Mouse (Mus musculus) left cerebral cortex, adult 11 months (tissue): ENCODE data around the gene H2-K1.
"Not testable (repeated sequence)": the region's sequence is repeated elsewhere in the genome, so short reads cannot be mapped to it uniquely, and the experiment has no call there.

Experiments
- DNase-seq: peaks from one replicate; pipeline ENCODE4 v3.0.0; 2022; ENCODE audit warnings: low spot score

Gene H2-K1

GRCm38 (mm10) chr17:34026917-34027655 lies 26.9 kb upstream of the H2-K1 start:
- DNase-seq: peak; percentile 22

- no peak for DNase-seq
Measured at GRCm38 (mm10) chr17:34026221-34026620, 26.1 kb upstream of the H2-K1 start.

DNA sequence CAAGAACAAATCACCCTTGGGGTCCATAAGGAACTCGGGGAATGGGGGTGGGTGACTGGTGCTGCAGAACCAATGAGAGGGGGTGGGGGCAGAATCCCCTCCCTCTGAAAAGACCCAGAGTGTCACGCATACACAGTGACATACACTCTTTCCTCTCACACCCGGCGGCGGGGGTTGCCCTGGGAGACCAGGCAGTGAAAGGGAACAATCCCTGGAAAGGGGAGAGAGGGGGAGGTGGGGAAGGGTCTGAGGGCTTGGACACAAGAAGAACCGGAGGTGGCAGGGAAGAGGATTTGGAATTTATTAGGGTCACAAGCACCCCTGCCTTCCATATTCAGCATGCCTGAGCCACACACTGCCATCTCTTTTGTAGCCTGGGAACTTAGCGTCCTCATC lies 25.6 kb upstream of the H2-K1 start:
- no peak for DNase-seq

GRCm38 (mm10) chr17:34024861-34025755 lies 25.0 kb upstream of the H2-K1 start:
- DNase-seq: no peak

DNA sequence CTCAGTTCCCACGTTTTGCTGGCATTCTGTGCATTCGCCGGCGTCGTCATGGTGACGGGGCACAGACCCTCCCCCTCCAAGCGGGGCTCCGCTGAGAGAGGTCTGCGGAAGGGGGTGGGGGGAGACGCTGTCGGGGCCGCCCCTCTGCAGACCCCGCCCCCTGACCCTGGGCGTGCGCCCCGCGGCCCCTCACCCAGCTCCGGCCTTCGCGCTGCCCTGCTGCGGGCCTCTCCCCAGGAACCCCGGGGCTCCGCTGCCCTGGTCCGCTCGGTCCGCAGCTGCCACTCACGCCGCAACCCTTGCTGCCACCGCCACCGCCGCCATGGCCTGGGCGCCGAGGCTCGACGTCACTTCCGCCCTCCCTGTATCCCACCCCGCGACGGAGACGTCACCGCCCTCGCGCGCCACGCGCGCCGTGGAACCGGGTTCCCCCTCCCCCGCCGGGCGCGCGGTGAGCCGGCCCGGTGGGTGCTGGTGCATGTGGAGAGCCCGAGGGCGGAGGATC lies 24.2 kb upstream of the H2-K1 start, which contains the start of gene Ring1:
Gene Ring1 (minus strand): TSS at position 364 of the 505 bp plus-strand sequence.
- peak; percentile 81 for DNase-seq

- no peak for DNase-seq
Measured at GRCm38 (mm10) chr17:34023678-34024077, 23.5 kb upstream of the H2-K1 start.

- DNase-seq: no peak
Measured at GRCm38 (mm10) chr17:34022987-34023386, 22.8 kb upstream of the H2-K1 start.

DNA sequence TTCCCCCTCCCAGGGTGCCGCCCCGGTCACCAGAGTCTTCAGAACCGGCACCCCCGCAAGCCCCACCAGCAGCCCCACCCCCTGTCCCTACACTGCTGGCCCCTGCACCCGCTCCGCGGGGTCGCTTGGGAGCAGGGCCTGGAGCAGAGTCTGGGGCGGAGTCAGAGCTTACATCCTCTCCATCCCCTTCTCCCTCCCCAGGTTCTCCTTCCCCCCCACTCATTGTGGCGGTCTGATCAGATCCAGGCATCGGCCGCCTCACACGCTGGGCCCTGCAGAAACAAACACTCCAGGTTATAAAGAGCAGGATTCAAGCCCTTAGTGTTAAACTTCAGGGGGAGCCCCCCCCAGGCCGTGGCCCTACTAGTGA lies 22.3 kb upstream of the H2-K1 start:
- DNase-seq: no peak

GRCm38 (mm10) chr17:34021539-34022413 lies 21.6 kb upstream of the H2-K1 start:
- no peak for DNase-seq

DNA sequence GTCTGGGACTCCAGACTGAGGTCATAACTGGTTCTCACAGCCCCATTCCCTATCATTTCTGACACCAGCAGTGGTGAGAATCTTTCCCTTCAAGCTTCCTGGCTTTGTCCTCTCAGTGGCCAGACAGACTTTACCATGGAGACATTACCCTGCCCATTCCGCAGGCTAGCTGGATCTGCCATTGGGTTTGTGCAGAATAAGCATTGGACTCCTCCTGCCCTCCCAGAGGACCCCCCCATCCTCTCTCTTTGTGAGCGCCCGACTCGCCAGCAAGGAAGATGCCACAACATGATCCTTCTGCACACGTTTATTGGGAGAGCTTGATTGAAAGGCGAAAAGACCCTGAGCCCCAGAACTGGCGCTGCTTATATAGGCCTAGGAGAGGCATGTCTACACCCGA lies 13.3 kb upstream of the H2-K1 start:
- no peak for DNase-seq

GRCm38 (mm10) chr17:34010156-34010555 lies 10.0 kb upstream of the H2-K1 start:
- DNase-seq: no peak

DNA sequence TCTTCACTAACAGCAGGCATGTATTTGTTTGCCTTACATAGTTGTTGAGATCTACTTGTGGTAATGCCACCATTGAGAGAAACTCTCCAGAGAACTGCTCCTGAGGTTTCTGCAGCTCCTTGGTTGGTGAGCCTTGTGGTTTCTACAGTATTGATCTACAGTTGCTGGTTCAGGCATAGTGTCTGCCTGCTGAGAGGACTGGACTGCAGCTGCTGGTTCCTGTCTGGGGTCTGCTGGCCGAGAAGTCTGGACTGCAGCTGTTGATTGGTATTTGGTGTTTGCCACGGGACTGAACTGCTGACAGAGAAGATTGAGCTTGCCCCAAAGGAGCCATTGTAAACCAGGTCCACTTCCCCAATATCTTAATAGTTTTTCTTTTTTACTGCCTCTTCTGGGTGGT lies 6.4 kb upstream of the H2-K1 start:
- no peak for DNase-seq

DNA sequence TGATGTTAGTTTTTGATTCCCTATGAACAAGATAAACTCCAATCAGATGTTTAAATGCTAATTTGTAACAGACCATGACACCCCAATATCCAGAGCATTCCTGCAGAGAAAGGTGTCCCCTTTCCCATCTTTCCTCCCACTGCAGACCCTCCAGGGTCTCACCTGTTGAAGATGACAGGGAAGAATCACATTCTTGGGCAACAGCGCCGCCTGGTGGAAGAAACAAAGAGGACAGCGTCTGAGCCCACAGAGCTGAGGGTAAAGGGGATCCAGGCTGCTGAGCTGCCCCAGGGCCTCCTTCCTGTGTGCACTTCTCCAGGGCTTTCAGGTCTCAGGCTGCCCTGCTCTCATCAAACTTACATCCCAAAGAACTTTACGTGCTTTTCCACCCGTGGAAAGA lies 3.3 kb upstream of the H2-K1 start:
- DNase-seq: no peak

DNA sequence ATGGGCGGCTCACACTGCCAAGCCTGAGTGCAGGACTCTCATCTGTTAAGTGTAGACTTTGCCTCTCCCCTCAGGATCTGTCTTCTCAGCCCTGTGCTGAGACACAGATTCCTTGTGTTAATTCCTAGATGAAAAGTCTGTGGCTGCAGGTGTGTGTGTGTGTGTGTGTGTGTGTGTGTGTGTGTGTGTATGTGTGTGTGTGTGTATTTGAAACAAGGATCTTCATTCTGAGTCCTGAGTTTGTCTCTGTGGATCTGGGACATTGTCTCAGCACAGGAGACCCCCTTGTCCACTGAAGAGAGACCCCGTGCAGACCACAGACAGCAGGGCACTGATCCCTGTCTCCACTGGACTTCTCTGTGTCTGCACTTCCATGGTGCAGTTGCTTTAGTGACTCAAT lies 649 bp upstream of the H2-K1 start:
- DNase-seq: not testable (repeated sequence)

- DNase-seq: no peak
Measured at GRCm38 (mm10) chr17:33999341-34000149, 602 bp downstream of the H2-K1 start.

GRCm38 (mm10) chr17:33998697-33999096 lies 1.4 kb downstream of the H2-K1 start:
- DNase-seq: not testable (repeated sequence)

GRCm38 (mm10) chr17:33997025-33997424 lies 3.1 kb downstream of the H2-K1 start:
- DNase-seq: not testable (repeated sequence)

GRCm38 (mm10) chr17:33995651-33996050 lies 4.5 kb downstream of the H2-K1 start:
- DNase-seq: no peak

DNA sequence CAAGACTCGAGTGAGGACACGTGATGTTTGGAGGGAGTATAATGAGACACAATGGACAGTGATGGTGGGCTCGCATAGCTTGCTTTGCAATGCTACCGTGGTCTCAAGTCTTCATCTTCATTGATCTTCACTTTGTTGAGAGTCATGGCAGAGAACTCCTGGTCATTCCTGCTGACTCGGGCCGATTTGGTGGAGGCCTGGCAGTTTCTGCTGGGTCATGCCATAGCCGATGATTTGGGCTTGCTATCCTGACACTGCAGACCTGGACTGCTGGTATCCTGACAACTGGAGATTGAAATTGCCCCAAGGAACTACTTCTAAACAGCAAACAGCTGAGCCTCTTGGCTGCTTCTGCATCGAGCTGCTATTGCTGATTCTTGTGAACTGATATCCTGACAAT lies 5.2 kb downstream of the H2-K1 start:
- no peak for DNase-seq

DNA sequence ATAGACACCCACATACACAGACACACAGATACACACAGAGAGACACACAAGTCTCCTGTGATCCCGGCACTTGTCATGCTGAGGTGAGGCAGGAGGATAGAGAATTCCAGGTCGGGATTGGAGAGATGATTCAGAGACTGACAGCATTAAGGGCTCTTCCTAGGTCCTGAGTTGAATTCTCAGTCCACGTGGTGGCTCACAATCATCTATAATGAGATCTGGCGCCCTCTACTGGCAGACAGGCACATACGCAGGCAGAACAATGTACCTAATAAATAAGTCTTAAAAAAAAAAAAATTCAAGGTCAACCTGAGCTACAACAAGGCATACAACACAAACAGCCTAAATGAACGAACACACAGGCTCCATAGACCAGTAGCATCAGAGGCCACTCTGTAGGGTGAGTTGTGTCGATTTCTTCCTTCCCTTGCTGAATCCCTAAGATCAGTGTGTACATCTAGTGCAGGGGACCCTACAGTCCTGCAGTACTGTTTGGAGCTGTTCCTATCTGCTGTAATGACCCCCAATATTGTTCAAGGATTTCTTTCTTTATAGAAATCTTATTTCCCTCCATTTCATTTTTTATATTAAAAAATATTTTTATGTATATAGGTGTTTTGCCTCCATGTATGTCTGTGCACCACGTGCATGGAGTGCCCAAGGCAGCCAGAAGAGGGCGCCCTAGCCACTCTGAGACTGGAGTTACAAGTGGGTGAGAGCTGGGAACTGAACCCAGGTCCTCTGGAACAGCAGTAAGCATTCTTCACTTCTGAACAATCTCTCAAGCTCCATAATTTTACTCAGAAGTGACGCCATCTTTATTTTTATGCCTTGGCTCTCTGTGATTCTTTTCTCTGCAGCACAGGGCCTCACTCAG lies 8.1 kb downstream of the H2-K1 start:
- no peak for DNase-seq
